Mouse (Mus musculus): ENCODE results near the gene Lrrc45. TPM values are rescaled to one million over a fixed set of nuclear protein-coding genes. Genes with fewer than 3 reads are reported as not detected.
A peak's percentile ranks its signal among the peaks of the same experiment; 100 is the strongest.

Gene Lrrc45
- polyA plus RNA-seq, 1 experiment from 2014 or later: 73.1 TPM

GRCm38 (mm10) chr11:120684660-120685059 is 29.1 kb upstream of the Lrrc45 start:
- 91% methylated on average over 2 of the region's 2 CpGs for WGBS
- H3K36me3 ChIP-seq: peaks cover 87% of the 10 kb centered on the region
- no peak for ATAC-seq (ENCODE audit: low FRiP score)

GRCm38 (mm10) chr11:120686650-120687272 is 27.0 kb upstream of the Lrrc45 start:
- no peak for ATAC-seq (ENCODE audit: low FRiP score)
- no peak overlapping the region for H3K4me3 ChIP-seq
- H3K9ac ChIP-seq: no peak overlapping the region
- 76% methylated on average over 20 of the region's 20 CpGs for WGBS
- no peak overlapping the region for H3K27ac ChIP-seq
- H3K27me3 ChIP-seq: no peaks in the 10 kb centered on the region
- no peaks in the 10 kb centered on the region for H3K9me3 ChIP-seq
- no peaks in the 10 kb centered on the region for H3K4me1 ChIP-seq (replicated peaks)
- H3K4me2 ChIP-seq: no peak overlapping the region
- H3K36me3 ChIP-seq: peaks cover 84% of the 10 kb centered on the region

More at GRCm38 (mm10) chr11:120684660-120685059, 29.1 kb upstream of the Lrrc45 start:
- no peaks in the 10 kb centered on the region for H3K4me1 ChIP-seq (replicated peaks)
- H3K4me3 ChIP-seq: no peak overlapping the region
- H3K9ac ChIP-seq: no peak overlapping the region
- H3K4me2 ChIP-seq: no peak overlapping the region
- H3K9me3 ChIP-seq: no peaks in the 10 kb centered on the region
- no peaks in the 10 kb centered on the region for H3K27me3 ChIP-seq
- H3K27ac ChIP-seq: no peak overlapping the region

GRCm38 (mm10) chr11:120689365-120689764 is 24.4 kb upstream of the Lrrc45 start:
- Histone ChIP-seq H3K9ac (no peak overlapping the region), H3K9me3 (no peaks in the 10 kb centered on the region), H3K4me3 (no peak overlapping the region), H3K4me2 (no peak overlapping the region), H3K27ac (no peak overlapping the region), H3K36me3 (peaks cover 81% of the 10 kb centered on the region), H3K4me1 (replicated peaks) (peaks cover 3% of the 10 kb centered on the region), H3K27me3 (no peaks in the 10 kb centered on the region)
- no peak for ATAC-seq (ENCODE audit: low FRiP score)
- 84% methylated on average over 3 of the region's 3 CpGs for WGBS

- peaks cover 72% of the 10 kb centered on the region for H3K36me3 ChIP-seq
Observed at GRCm38 (mm10) chr11:120692471-120693011, 21.2 kb upstream of the Lrrc45 start.

GRCm38 (mm10) chr11:120693461-120693860 is 20.3 kb upstream of the Lrrc45 start:
- 41% methylated on average over 3 of the region's 3 CpGs for WGBS
- Histone ChIP-seq H3K27ac (no peak overlapping the region), H3K36me3 (peaks cover 66% of the 10 kb centered on the region), H3K4me2 (no peak overlapping the region), H3K9me3 (no peaks in the 10 kb centered on the region), H3K9ac (no peak overlapping the region), H3K27me3 (no peaks in the 10 kb centered on the region), H3K4me3 (no peak overlapping the region), H3K4me1 (replicated peaks) (peaks cover 20% of the 10 kb centered on the region)
- ATAC-seq (ENCODE audit: low FRiP score): no peak

More at GRCm38 (mm10) chr11:120692471-120693011, 21.2 kb upstream of the Lrrc45 start:
- Histone ChIP-seq H3K27me3 (no peaks in the 10 kb centered on the region), H3K4me1 (replicated peaks) (peaks cover 20% of the 10 kb centered on the region), H3K9me3 (no peaks in the 10 kb centered on the region), H3K9ac (no peak overlapping the region), H3K4me2 (no peak overlapping the region), H3K4me3 (no peak overlapping the region), H3K27ac (no peak overlapping the region)
- WGBS: 94% methylated on average over 4 of the region's 4 CpGs
- no peak for ATAC-seq (ENCODE audit: low FRiP score)

GRCm38 (mm10) chr11:120695184-120695583 is 18.5 kb upstream of the Lrrc45 start:
- Histone ChIP-seq H3K4me1 (replicated peaks) (peaks cover 20% of the 10 kb centered on the region), H3K4me2 (no peak overlapping the region), H3K9ac (peak overlapping the region; percentile 35; the same call in 1 of the 2 replicates), H3K27me3 (no peaks in the 10 kb centered on the region), H3K4me3 (no peak overlapping the region), H3K27ac (no peak overlapping the region), H3K9me3 (no peaks in the 10 kb centered on the region), H3K36me3 (peaks cover 66% of the 10 kb centered on the region)
- ATAC-seq (ENCODE audit: low FRiP score): peak; percentile 63; the same call in 1 of the 2 replicates
- 20% methylated on average over 4 of the region's 4 CpGs for WGBS

- Histone ChIP-seq H3K27ac (peak overlapping the region; percentile 20; the same call in 1 of the 2 replicates), H3K36me3 (peaks cover 65% of the 10 kb centered on the region), H3K4me2 (no peak overlapping the region), H3K9ac (peak overlapping the region; percentile 35; the same call in 1 of the 2 replicates), H3K4me3 (no peak overlapping the region), H3K27me3 (no peaks in the 10 kb centered on the region), H3K9me3 (no peaks in the 10 kb centered on the region), H3K4me1 (replicated peaks) (peaks cover 20% of the 10 kb centered on the region)
- 0 out of 2 replicates have a peak, but pooled peaks have one; percentile 43 for ATAC-seq (ENCODE audit: low FRiP score)
- 43% methylated on average over 12 of the region's 12 CpGs for WGBS
Observed at GRCm38 (mm10) chr11:120695641-120696040, 18.1 kb upstream of the Lrrc45 start.

GRCm38 (mm10) chr11:120696568-120696967 is 17.2 kb upstream of the Lrrc45 start:
- Histone ChIP-seq H3K36me3 (peaks cover 67% of the 10 kb centered on the region), H3K9me3 (no peaks in the 10 kb centered on the region), H3K9ac (no peak overlapping the region), H3K4me1 (replicated peaks) (peaks cover 20% of the 10 kb centered on the region), H3K4me2 (no peak overlapping the region), H3K27ac (no peak overlapping the region), H3K4me3 (no peak overlapping the region), H3K27me3 (no peaks in the 10 kb centered on the region)
- 92% methylated on average over 6 of the region's 6 CpGs for WGBS
- no peak for ATAC-seq (ENCODE audit: low FRiP score)

- H3K9ac ChIP-seq: no peak overlapping the region
- 80% methylated on average over 10 of the region's 10 CpGs for WGBS
- no peaks in the 10 kb centered on the region for H3K9me3 ChIP-seq
- no peak overlapping the region for H3K27ac ChIP-seq
- no peak overlapping the region for H3K4me3 ChIP-seq
- no peak for ATAC-seq (ENCODE audit: low FRiP score)
- H3K4me2 ChIP-seq: no peak overlapping the region
- H3K27me3 ChIP-seq: no peaks in the 10 kb centered on the region
- peaks cover 69% of the 10 kb centered on the region for H3K36me3 ChIP-seq
- peaks cover 20% of the 10 kb centered on the region for H3K4me1 ChIP-seq (replicated peaks)
Observed at GRCm38 (mm10) chr11:120697741-120698140, 16.0 kb upstream of the Lrrc45 start.

GRCm38 (mm10) chr11:120703696-120704454 is 9.8 kb upstream of the Lrrc45 start:
- H3K36me3 ChIP-seq: peaks cover 49% of the 10 kb centered on the region
- no peak for ATAC-seq (ENCODE audit: low FRiP score)
- H3K27me3 ChIP-seq: no peaks in the 10 kb centered on the region
- peak overlapping the region; percentile 55 for H3K9ac ChIP-seq
- no peak overlapping the region for H3K4me2 ChIP-seq
- peaks cover 38% of the 10 kb centered on the region for H3K4me1 ChIP-seq (replicated peaks)
- no peaks in the 10 kb centered on the region for H3K9me3 ChIP-seq
- no peak overlapping the region for H3K4me3 ChIP-seq
- WGBS: 40% methylated on average over 15 of the region's 15 CpGs
- no peak overlapping the region for H3K27ac ChIP-seq

GRCm38 (mm10) chr11:120704486-120705325 is 9.0 kb upstream of the Lrrc45 start:
- WGBS: 18% methylated on average over 8 of the region's 8 CpGs
- Histone ChIP-seq H3K27me3 (no peaks in the 10 kb centered on the region), H3K27ac (peak overlapping the region; percentile 14), H3K4me3 (no peak overlapping the region), H3K9me3 (no peaks in the 10 kb centered on the region), H3K4me1 (replicated peaks) (peaks cover 38% of the 10 kb centered on the region), H3K36me3 (peaks cover 51% of the 10 kb centered on the region), H3K9ac (peak overlapping the region; percentile 55), H3K4me2 (no peak overlapping the region)
- ATAC-seq (ENCODE audit: low FRiP score): 0 out of 2 replicates have a peak, but pooled peaks have one; percentile 4

- H3K27me3 ChIP-seq: no peaks in the 10 kb centered on the region
- H3K4me2 ChIP-seq: no peak overlapping the region
- H3K36me3 ChIP-seq: peaks cover 50% of the 10 kb centered on the region
- peaks cover 38% of the 10 kb centered on the region for H3K4me1 ChIP-seq (replicated peaks)
- ATAC-seq (ENCODE audit: low FRiP score): no peak
- no peak overlapping the region for H3K27ac ChIP-seq
- no peak overlapping the region for H3K9ac ChIP-seq
- 56% methylated on average over 5 of the region's 5 CpGs for WGBS
- H3K9me3 ChIP-seq: no peaks in the 10 kb centered on the region
- no peak overlapping the region for H3K4me3 ChIP-seq
Observed at GRCm38 (mm10) chr11:120706120-120706519, 7.6 kb upstream of the Lrrc45 start.

Data from hindbrain, embryonic 13.5 days (tissue).